Mouse (Mus musculus): ENCODE data around the gene Ubald2. TPM values are rescaled to one million over a fixed set of nuclear protein-coding genes. Genes with fewer than 3 reads are reported as not detected.

Ubald2 gene
- polyA plus RNA-seq, 1 experiment from 2014 or later: 64.0 TPM

- Histone ChIP-seq H3K9me3 (ENCODE audit: control insufficient read depth, low read length) (no peaks in the 10 kb centered on the region), H3K27me3 (ENCODE audit: control insufficient read depth, insufficient read depth, low read length) (no peaks in the 10 kb centered on the region; the same call in 1 of the 2 replicates), H3K36me3 (ENCODE audit: control insufficient read depth, insufficient read depth, low read length) (no peaks in the 10 kb centered on the region), H3K4me1 (ENCODE audit: control insufficient read depth, insufficient read depth, low read length) (0 out of 2 replicates have a peak, but pooled peaks cover 2% of the 10 kb centered on the region), H3K27ac (ENCODE audit: low read depth, low read length) (no peak overlapping the region), H3K4me3 (ENCODE audit: low read depth, low read length) (no peak overlapping the region), H3K4me2 (ENCODE audit: low read depth, low read length) (no peak overlapping the region), H3K9ac (replicated peaks; ENCODE audit: low read depth, low read length) (no peak overlapping the region)
- peak; percentile 63; the same call in 1 of the 2 replicates for ATAC-seq (ENCODE audit: low read depth)
- 36% methylated on average over 16 of the region's 16 CpGs for whole genome bisulfite sequencing
Observed at GRCm38 (mm10) chr11:116445596-116446307, 11.9 kb downstream of the Ubald2 start.

GRCm38 (mm10) chr11:116446308-116446887, 12.5 kb downstream of the Ubald2 start:
- Histone ChIP-seq H3K9me3 (ENCODE audit: control insufficient read depth, low read length) (no peaks in the 10 kb centered on the region), H3K27me3 (ENCODE audit: control insufficient read depth, insufficient read depth, low read length) (no peaks in the 10 kb centered on the region; the same call in 1 of the 2 replicates), H3K4me1 (ENCODE audit: control insufficient read depth, insufficient read depth, low read length) (0 out of 2 replicates have a peak, but pooled peaks cover 2% of the 10 kb centered on the region), H3K4me2 (ENCODE audit: low read depth, low read length) (no peak overlapping the region), H3K27ac (ENCODE audit: low read depth, low read length) (no peak overlapping the region), H3K9ac (replicated peaks; ENCODE audit: low read depth, low read length) (no peak overlapping the region), H3K36me3 (ENCODE audit: control insufficient read depth, insufficient read depth, low read length) (no peaks in the 10 kb centered on the region), H3K4me3 (ENCODE audit: low read depth, low read length) (no peak overlapping the region)
- peak; percentile 29; the same call in 1 of the 2 replicates for ATAC-seq (ENCODE audit: low read depth)
- 15% methylated on average over 19 of the region's 19 CpGs for WGBS

GRCm38 (mm10) chr11:116447822-116448221, 13.9 kb downstream of the Ubald2 start:
- H3K27ac ChIP-seq (ENCODE audit: low read depth, low read length): no peak overlapping the region
- H3K9me3 ChIP-seq (ENCODE audit: control insufficient read depth, low read length): no peaks in the 10 kb centered on the region
- H3K4me3 ChIP-seq (ENCODE audit: low read depth, low read length): no peak overlapping the region
- no peak for ATAC-seq (ENCODE audit: low read depth)
- no peak overlapping the region for H3K4me2 ChIP-seq (ENCODE audit: low read depth, low read length)
- H3K36me3 ChIP-seq (ENCODE audit: control insufficient read depth, insufficient read depth, low read length): no peaks in the 10 kb centered on the region
- 70% methylated on average over 5 of the region's 5 CpGs for WGBS
- 0 out of 2 replicates have a peak, but pooled peaks cover 2% of the 10 kb centered on the region for H3K4me1 ChIP-seq (ENCODE audit: control insufficient read depth, insufficient read depth, low read length)
- H3K27me3 ChIP-seq (ENCODE audit: control insufficient read depth, insufficient read depth, low read length): no peaks in the 10 kb centered on the region; the same call in 1 of the 2 replicates
- H3K9ac ChIP-seq (replicated peaks; ENCODE audit: low read depth, low read length): no peak overlapping the region

GRCm38 (mm10) chr11:116449341-116449740, 15.4 kb downstream of the Ubald2 start:
- no peak for ATAC-seq (ENCODE audit: low read depth)
- no peaks in the 10 kb centered on the region; the same call in 1 of the 2 replicates for H3K27me3 ChIP-seq (ENCODE audit: control insufficient read depth, insufficient read depth, low read length)
- H3K4me2 ChIP-seq (ENCODE audit: low read depth, low read length): no peak overlapping the region
- H3K4me1 ChIP-seq (ENCODE audit: control insufficient read depth, insufficient read depth, low read length): 0 out of 2 replicates have a peak, but pooled peaks cover 2% of the 10 kb centered on the region
- H3K9me3 ChIP-seq (ENCODE audit: control insufficient read depth, low read length): no peaks in the 10 kb centered on the region
- no peak overlapping the region for H3K9ac ChIP-seq (replicated peaks; ENCODE audit: low read depth, low read length)
- no peaks in the 10 kb centered on the region for H3K36me3 ChIP-seq (ENCODE audit: control insufficient read depth, insufficient read depth, low read length)
- WGBS: 99% methylated on average over 3 of the region's 3 CpGs
- no peak overlapping the region for H3K4me3 ChIP-seq (ENCODE audit: low read depth, low read length)
- no peak overlapping the region for H3K27ac ChIP-seq (ENCODE audit: low read depth, low read length)

GRCm38 (mm10) chr11:116453889-116454288, 20.0 kb downstream of the Ubald2 start:
- H3K27me3 ChIP-seq (ENCODE audit: control insufficient read depth, insufficient read depth, low read length): no peaks in the 10 kb centered on the region
- 94% methylated on average over 10 of the region's 10 CpGs for WGBS
- H3K4me1 ChIP-seq (ENCODE audit: control insufficient read depth, insufficient read depth, low read length): no peaks in the 10 kb centered on the region
- H3K4me2 ChIP-seq (ENCODE audit: low read depth, low read length): no peak overlapping the region
- H3K36me3 ChIP-seq (ENCODE audit: control insufficient read depth, insufficient read depth, low read length): no peaks in the 10 kb centered on the region
- H3K4me3 ChIP-seq (ENCODE audit: low read depth, low read length): no peak overlapping the region
- H3K27ac ChIP-seq (ENCODE audit: low read depth, low read length): no peak overlapping the region
- no peak overlapping the region for H3K9ac ChIP-seq (replicated peaks; ENCODE audit: low read depth, low read length)
- H3K9me3 ChIP-seq (ENCODE audit: control insufficient read depth, low read length): no peaks in the 10 kb centered on the region
- ATAC-seq (ENCODE audit: low read depth): no peak

- no peak overlapping the region for H3K9ac ChIP-seq (replicated peaks; ENCODE audit: low read depth, low read length)
- H3K27ac ChIP-seq (ENCODE audit: low read depth, low read length): no peak overlapping the region
- no peaks in the 10 kb centered on the region for H3K9me3 ChIP-seq (ENCODE audit: control insufficient read depth, low read length)
- H3K4me1 ChIP-seq (ENCODE audit: control insufficient read depth, insufficient read depth, low read length): no peaks in the 10 kb centered on the region
- H3K4me3 ChIP-seq (ENCODE audit: low read depth, low read length): no peak overlapping the region
- H3K4me2 ChIP-seq (ENCODE audit: low read depth, low read length): no peak overlapping the region
- ATAC-seq (ENCODE audit: low read depth): no peak
- H3K27me3 ChIP-seq (ENCODE audit: control insufficient read depth, insufficient read depth, low read length): no peaks in the 10 kb centered on the region
- H3K36me3 ChIP-seq (ENCODE audit: control insufficient read depth, insufficient read depth, low read length): no peaks in the 10 kb centered on the region
- WGBS: 90% methylated on average over 8 of the region's 8 CpGs
Observed at GRCm38 (mm10) chr11:116456234-116456633, 22.3 kb downstream of the Ubald2 start.

- H3K4me1 ChIP-seq (ENCODE audit: control insufficient read depth, insufficient read depth, low read length): no peaks in the 10 kb centered on the region
- whole genome bisulfite sequencing: 51% methylated on average over 4 of the region's 4 CpGs
- no peaks in the 10 kb centered on the region for H3K27me3 ChIP-seq (ENCODE audit: control insufficient read depth, insufficient read depth, low read length)
- H3K9ac ChIP-seq (replicated peaks; ENCODE audit: low read depth, low read length): no peak overlapping the region
- H3K9me3 ChIP-seq (ENCODE audit: control insufficient read depth, low read length): no peaks in the 10 kb centered on the region
- ATAC-seq (ENCODE audit: low read depth): no peak
- no peak overlapping the region for H3K4me3 ChIP-seq (ENCODE audit: low read depth, low read length)
- no peak overlapping the region for H3K27ac ChIP-seq (ENCODE audit: low read depth, low read length)
- no peak overlapping the region for H3K4me2 ChIP-seq (ENCODE audit: low read depth, low read length)
- H3K36me3 ChIP-seq (ENCODE audit: control insufficient read depth, insufficient read depth, low read length): no peaks in the 10 kb centered on the region
Observed at GRCm38 (mm10) chr11:116459786-116460185, 25.9 kb downstream of the Ubald2 start.

GRCm38 (mm10) chr11:116463338-116463737, 29.4 kb downstream of the Ubald2 start:
- no peaks in the 10 kb centered on the region for H3K4me1 ChIP-seq (ENCODE audit: control insufficient read depth, insufficient read depth, low read length)
- H3K4me3 ChIP-seq (ENCODE audit: low read depth, low read length): no peak overlapping the region
- no peak overlapping the region for H3K27ac ChIP-seq (ENCODE audit: low read depth, low read length)
- H3K4me2 ChIP-seq (ENCODE audit: low read depth, low read length): no peak overlapping the region
- H3K9me3 ChIP-seq (ENCODE audit: control insufficient read depth, low read length): no peaks in the 10 kb centered on the region
- no peak overlapping the region for H3K9ac ChIP-seq (replicated peaks; ENCODE audit: low read depth, low read length)
- WGBS: 62% methylated on average over 5 of the region's 5 CpGs
- H3K36me3 ChIP-seq (ENCODE audit: control insufficient read depth, insufficient read depth, low read length): no peaks in the 10 kb centered on the region
- no peak for ATAC-seq (ENCODE audit: low read depth)
- no peaks in the 10 kb centered on the region for H3K27me3 ChIP-seq (ENCODE audit: control insufficient read depth, insufficient read depth, low read length)

GRCm38 (mm10) chr11:116463833-116464232, 29.9 kb downstream of the Ubald2 start:
- no peak overlapping the region for H3K27ac ChIP-seq (ENCODE audit: low read depth, low read length)
- H3K27me3 ChIP-seq (ENCODE audit: control insufficient read depth, insufficient read depth, low read length): no peaks in the 10 kb centered on the region
- H3K9ac ChIP-seq (replicated peaks; ENCODE audit: low read depth, low read length): no peak overlapping the region
- H3K9me3 ChIP-seq (ENCODE audit: control insufficient read depth, low read length): no peaks in the 10 kb centered on the region
- H3K4me2 ChIP-seq (ENCODE audit: low read depth, low read length): no peak overlapping the region
- 0 out of 2 replicates have a peak, but pooled peaks have one; percentile 34 for ATAC-seq (ENCODE audit: low read depth)
- no peak overlapping the region for H3K4me3 ChIP-seq (ENCODE audit: low read depth, low read length)
- no peaks in the 10 kb centered on the region for H3K36me3 ChIP-seq (ENCODE audit: control insufficient read depth, insufficient read depth, low read length)
- WGBS: 15% methylated on average over 2 of the region's 2 CpGs
- no peaks in the 10 kb centered on the region for H3K4me1 ChIP-seq (ENCODE audit: control insufficient read depth, insufficient read depth, low read length)
